Mouse (Mus musculus): ENCODE measurements around the gene Olfr1166. TPM values are rescaled to one million over a fixed set of nuclear protein-coding genes. Genes with fewer than 3 reads are reported as not detected.
"Not testable (repeated sequence)": the region's sequence is repeated elsewhere in the genome, so short reads cannot be mapped to it uniquely, and the experiment has no call there.

Gene Olfr1166
- not detected in 2 replicates for polyA plus RNA-seq (2012; rRNA removed)

DNA sequence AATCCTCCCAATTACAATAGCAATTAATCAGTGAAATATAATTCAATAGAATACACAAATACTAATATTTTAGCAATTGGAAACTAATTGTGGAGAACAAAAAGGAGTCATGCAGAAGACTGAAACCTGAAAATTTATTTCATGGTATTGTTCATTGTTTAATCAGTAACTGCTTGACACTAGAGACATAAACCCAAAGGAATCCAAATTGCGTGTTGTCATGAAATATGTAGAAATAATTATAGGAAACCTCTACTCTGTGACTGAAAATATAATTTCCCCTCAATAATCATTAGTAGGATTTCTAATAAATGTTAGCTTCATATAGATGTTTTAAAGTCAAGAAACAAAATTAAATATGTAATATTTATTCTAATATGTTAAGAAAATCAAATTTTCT is at the start of gene Olfr1166:
Olfr1166 (minus strand) TSS at position 101 of the 400 bp plus-strand sequence.
- no peak for DNase-seq (ENCODE audit: low read depth)
- TF ChIP-seq CTCF (IDR thresholded peaks at IDR 0.05; ENCODE audit: borderline replicate concordance, extremely low read depth, insufficient read depth, insufficient read length) (no peak), POLR2A (IDR thresholded peaks at IDR 0.05; ENCODE audit: borderline replicate concordance, extremely low read depth, insufficient read depth, insufficient read length, poor library complexity, severe bottlenecking) (no peak)

DNA sequence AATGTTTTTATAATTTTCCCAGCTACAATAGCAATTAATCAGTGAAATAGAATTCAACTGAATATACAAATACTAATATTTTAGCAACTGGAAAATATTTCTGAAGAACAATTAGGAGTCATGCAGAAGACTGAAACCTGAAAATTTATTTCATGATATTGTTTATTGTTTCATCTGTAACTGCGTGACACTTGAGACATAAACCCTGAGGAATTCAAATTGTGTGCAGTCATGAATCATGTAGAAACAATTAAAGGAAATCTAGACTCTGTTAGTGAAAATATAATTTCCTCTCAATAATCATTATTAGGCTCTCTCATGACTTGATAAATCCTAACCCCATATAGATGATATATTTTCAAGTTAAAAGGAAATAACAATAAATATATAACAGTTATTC is 27.0 kb upstream of the Olfr1166 start, which contains the start of gene Olfr1167:
Olfr1167 (minus strand) TSS at position 101 of the 400 bp plus-strand sequence.
- not testable (repeated sequence) for DNase-seq (ENCODE audit: low read depth)

DNA sequence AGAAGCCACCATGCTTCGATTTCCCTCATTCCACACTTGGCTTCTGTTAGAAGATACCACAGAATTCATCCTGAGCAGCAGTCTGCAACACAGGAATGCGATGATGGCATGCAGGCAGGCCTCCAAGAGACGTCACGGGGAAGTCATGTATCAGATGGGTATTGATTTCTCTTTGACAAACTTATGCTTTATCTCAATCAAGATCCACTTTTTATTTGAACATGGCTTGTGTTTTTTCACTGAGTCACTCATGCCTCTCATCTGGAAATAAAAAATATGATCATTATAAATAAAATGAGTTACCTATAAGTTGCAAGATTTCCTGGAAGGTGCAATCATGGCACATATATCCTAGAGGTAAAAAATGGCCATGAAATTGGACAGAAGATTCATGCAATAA is 34.2 kb downstream of the Olfr1166 start, which contains the start of gene Olfr1164:
Olfr1164 (minus strand) TSS at position 101 of the 400 bp plus-strand sequence.
- DNase-seq (ENCODE audit: low read depth) = no peak
- no peak for TF ChIP-seq CTCF (IDR thresholded peaks at IDR 0.05; ENCODE audit: borderline replicate concordance, extremely low read depth, insufficient read depth, insufficient read length)

Other genes starting within 250 kb of the Olfr1166 start
- gene Olfr1153, start 233.3 kb downstream of the Olfr1166 start, polyA plus RNA-seq (2012; rRNA removed) = not detected in 2 replicates
- gene Olfr1154, start 223.1 kb downstream of the Olfr1166 start, polyA plus RNA-seq (2012; rRNA removed) = not detected in 2 replicates
- not detected in 2 replicates for gene Olfr1155, start 183.1 kb downstream of the Olfr1166 start, polyA plus RNA-seq (2012; rRNA removed)
- not detected in 2 replicates for gene Olfr1156, start 175.2 kb downstream of the Olfr1166 start, polyA plus RNA-seq (2012; rRNA removed)
- not detected in 2 replicates for gene Olfr1157, start 160.0 kb downstream of the Olfr1166 start, polyA plus RNA-seq (2012; rRNA removed)
- gene Olfr74, start 153.6 kb downstream of the Olfr1166 start, polyA plus RNA-seq (2012; rRNA removed) = not detected in 2 replicates
- gene Olfr1158, start 138.2 kb downstream of the Olfr1166 start, polyA plus RNA-seq (2012; rRNA removed) = not detected in 2 replicates
- not detected in 2 replicates for gene Olfr1160, start 120.0 kb downstream of the Olfr1166 start, polyA plus RNA-seq (2012; rRNA removed)
- gene Olfr1161, start 105.5 kb downstream of the Olfr1166 start, polyA plus RNA-seq (2012; rRNA removed) = not detected in 2 replicates
- gene Olfr73, start 90.6 kb downstream of the Olfr1166 start, polyA plus RNA-seq (2012; rRNA removed) = not detected in 2 replicates
- gene Olfr1162, start 77.1 kb downstream of the Olfr1166 start, polyA plus RNA-seq (2012; rRNA removed) = not detected in 2 replicates
- not detected in 2 replicates for gene Olfr1163, start 56.4 kb downstream of the Olfr1166 start, polyA plus RNA-seq (2012; rRNA removed)
- not detected in 2 replicates for gene Olfr1164, start 34.3 kb downstream of the Olfr1166 start, polyA plus RNA-seq (2012; rRNA removed)
- not detected in 2 replicates for gene Olfr1167, start 26.9 kb upstream of the Olfr1166 start, polyA plus RNA-seq (2012; rRNA removed)
- not detected in 2 replicates for gene Olfr1168, start 53.6 kb upstream of the Olfr1166 start, polyA plus RNA-seq (2012; rRNA removed)
- not detected in 2 replicates for gene Olfr1170, start 100.1 kb upstream of the Olfr1166 start, polyA plus RNA-seq (2012; rRNA removed)
- not detected in 2 replicates for gene Olfr1173, start 151.6 kb upstream of the Olfr1166 start, polyA plus RNA-seq (2012; rRNA removed)
- not detected in 2 replicates for gene Olfr1174-ps, start 186.9 kb upstream of the Olfr1166 start, polyA plus RNA-seq (2012; rRNA removed)
- not detected in 2 replicates for gene Olfr1175-ps, start 198.9 kb upstream of the Olfr1166 start, polyA plus RNA-seq (2012; rRNA removed)
- gene Olfr1176, start 208.4 kb upstream of the Olfr1166 start, polyA plus RNA-seq (2012; rRNA removed) = not detected in 2 replicates
- gene Olfr1177-ps, start 218.2 kb upstream of the Olfr1166 start, polyA plus RNA-seq (2012; rRNA removed) = not detected in 2 replicates

All from brain, embryonic 14.5 days (tissue).